Mouse (Mus musculus) hindbrain, embryonic 14.5 days (tissue): ENCODE data around the gene Dyrk1b. TPM values are rescaled to one million over a fixed set of nuclear protein-coding genes. Genes with fewer than 3 reads are reported as not detected.
A peak's percentile ranks its signal among the peaks of the same experiment; 100 is the strongest.
"Not testable (repeated sequence)": the region's sequence is repeated elsewhere in the genome, so short reads cannot be mapped to it uniquely, and the experiment has no call there.

ENCODE experiments used
- ATAC-seq: fragments of 200-750 bp; cut with Nextera tagmentation; 2 replicates; pipeline ENCODE4 v1.8.0; 2017; ENCODE audit warnings: moderate number of reproducible peaks, mild to moderate bottlenecking, moderate TSS enrichment, moderate library complexity; ENCODE audit not compliant: low FRiP score
- DNase-seq: peaks from one replicate; pipeline ENCODE4 v3.0.0-alpha.2; 2015; ENCODE audit warnings: low spot score
- H3K27ac ChIP-seq: fragments of 300-500 bp; sonication (generic); 2 replicates; pipeline ENCODE4 v1.5.1; 2014; ENCODE audit warnings: mild to moderate bottlenecking, moderate library complexity
- H3K27me3 ChIP-seq: fragments of 300-500 bp; sonication (generic); 2 replicates; pipeline ENCODE4 v1.6.1; 2014; ENCODE audit warnings: mild to moderate bottlenecking, low read length, mixed read lengths; ENCODE audit not compliant: control insufficient read depth, insufficient read depth
- H3K36me3 ChIP-seq: fragments of 300-500 bp; sonication (generic); replicated peaks from 2 replicates; pipeline ENCODE4 v1.6.1; 2014; ENCODE audit not compliant: control insufficient read depth, insufficient read depth
- H3K4me1 ChIP-seq: fragments of 300-500 bp; sonication (generic); replicated peaks from 2 replicates; pipeline ENCODE4 v1.6.1; 2014; ENCODE audit warnings: antibody characterized with exemption, low read length, mixed read lengths; ENCODE audit not compliant: control insufficient read depth, insufficient read depth
- H3K4me2 ChIP-seq: fragments of 300-500 bp; sonication (generic); replicated peaks from 2 replicates; pipeline ENCODE4 v1.6.1; 2014; ENCODE audit warnings: mild to moderate bottlenecking, moderate library complexity
- H3K4me3 ChIP-seq: fragments of 300-500 bp; sonication (generic); replicated peaks from 2 replicates; pipeline ENCODE4 v1.5.1; 2014; ENCODE audit warnings: mild to moderate bottlenecking, low read length
- H3K9ac ChIP-seq: fragments of 300-500 bp; sonication (generic); 2 replicates; pipeline ENCODE4 v1.6.1; 2014
- H3K9me3 ChIP-seq: fragments of 300-500 bp; sonication (generic); 2 replicates; pipeline ENCODE4 v1.6.1; 2016; ENCODE audit warnings: low read length; ENCODE audit not compliant: control insufficient read depth
- WGBS: fragments of 180-500 bp; shearing (Covaris S2); extraction: QIAGEN DNeasy Blood & Tissue Kit; methylation state at CpG from one replicate; pipeline ENCODE4 v1.1.7; 2014; 5-methylcytosine and 5-hydroxymethylcytosine counted together
- polyA plus RNA-seq: library from polyadenylated mRNA; unstranded; fragments of >200 nt; fragmentation: Nextera tagmentation; extraction: Ambion mirVana; gene quantifications from 2 replicates; pipeline ENCODE4 v1.2.1, GENCODE M21; 2014

Dyrk1b gene
- 11.6 and 12.6 TPM in 2 replicates for polyA plus RNA-seq

- ATAC-seq (peak; percentile 89), DNase-seq (peak; percentile 99)
- H3K27me3 ChIP-seq = no peaks in the 10 kb centered on the region
- peaks cover 67% of the 10 kb centered on the region for H3K36me3 ChIP-seq
- H3K27ac ChIP-seq = peak within 1 kb of the TSS; percentile 86
- WGBS = under 1% methylated on average over 25 of the region's 25 CpGs
- peak within 1 kb of the TSS; percentile 67 for H3K9ac ChIP-seq
- H3K9me3 ChIP-seq = no peaks in the 10 kb centered on the region
- peak within 1 kb of the TSS; percentile 70 for H3K4me2 ChIP-seq
- peaks cover 11% of the 10 kb centered on the region; the same call in 1 of the 2 replicates for H3K4me1 ChIP-seq
- H3K4me3 ChIP-seq = peak within 1 kb of the TSS; percentile 63
These were observed at the start of gene Dyrk1b for GRCm38 (mm10) chr7:28179228-28179627. Gene Dyrk1b (plus strand): TSS chr7:28179469.

GRCm38 (mm10) chr7:28137613-28138012 lies 41.7 kb upstream of the Dyrk1b start:
- WGBS = 52% methylated on average over 5 of the region's 5 CpGs
- ATAC-seq = no peak
- H3K4me3 ChIP-seq = no peak overlapping the region
- no peaks in the 10 kb centered on the region for H3K9me3 ChIP-seq
- no peak overlapping the region for H3K27ac ChIP-seq
- no peaks in the 10 kb centered on the region for H3K4me1 ChIP-seq
- H3K4me2 ChIP-seq = no peak overlapping the region
- no peaks in the 10 kb centered on the region for H3K36me3 ChIP-seq
- H3K9ac ChIP-seq = no peak overlapping the region
- DNase-seq = peak; percentile 66
- H3K27me3 ChIP-seq = no peaks in the 10 kb centered on the region

- 14% methylated on average over 3 of the region's 3 CpGs for whole genome bisulfite sequencing
- no peak overlapping the region for H3K4me3 ChIP-seq
- H3K36me3 ChIP-seq = no peaks in the 10 kb centered on the region
- no peaks in the 10 kb centered on the region for H3K9me3 ChIP-seq
- H3K27ac ChIP-seq = no peak overlapping the region
- no peak overlapping the region for H3K4me2 ChIP-seq
- H3K9ac ChIP-seq = no peak overlapping the region
- DNase-seq (peak; percentile 68), ATAC-seq (peak; percentile 70; the same call in 1 of the 2 replicates)
- no peaks in the 10 kb centered on the region for H3K4me1 ChIP-seq
- H3K27me3 ChIP-seq = no peaks in the 10 kb centered on the region
These were observed 31.0 kb upstream of the Dyrk1b start for GRCm38 (mm10) chr7:28148263-28148662.

GRCm38 (mm10) chr7:28149841-28150240 lies 29.4 kb upstream of the Dyrk1b start:
- H3K4me2 ChIP-seq = no peak overlapping the region
- no peak overlapping the region for H3K9ac ChIP-seq
- H3K4me3 ChIP-seq = no peak overlapping the region
- H3K36me3 ChIP-seq = no peaks in the 10 kb centered on the region
- no peaks in the 10 kb centered on the region for H3K27me3 ChIP-seq
- H3K27ac ChIP-seq = no peak overlapping the region
- ATAC-seq (no peak), DNase-seq (no peak)
- no peaks in the 10 kb centered on the region for H3K4me1 ChIP-seq
- WGBS = 98% methylated on average over 1 of the region's 1 CpGs
- no peaks in the 10 kb centered on the region for H3K9me3 ChIP-seq

GRCm38 (mm10) chr7:28151584-28152221 lies 27.6 kb upstream of the Dyrk1b start:
- Histone ChIP-seq H3K9me3 (no peaks in the 10 kb centered on the region), H3K36me3 (no peaks in the 10 kb centered on the region), H3K4me1 (no peaks in the 10 kb centered on the region), H3K27me3 (no peaks in the 10 kb centered on the region), H3K27ac (no peak overlapping the region), H3K9ac (no peak overlapping the region), H3K4me2 (no peak overlapping the region), H3K4me3 (no peak overlapping the region)
- WGBS = 19% methylated on average over 13 of the region's 13 CpGs
- DNase-seq (peak; percentile 37), ATAC-seq (no peak)

GRCm38 (mm10) chr7:28153595-28153994 lies 25.7 kb upstream of the Dyrk1b start:
- H3K27me3 ChIP-seq, H3K4me2 ChIP-seq, H3K9me3 ChIP-seq, DNase-seq, H3K4me3 ChIP-seq, H3K27ac ChIP-seq, H3K36me3 ChIP-seq, H3K9ac ChIP-seq, H3K4me1 ChIP-seq, ATAC-seq: not testable (repeated sequence)
- WGBS = 44% methylated on average over 5 of the region's 5 CpGs

GRCm38 (mm10) chr7:28159292-28159691 lies 20.0 kb upstream of the Dyrk1b start:
- 69% methylated on average over 6 of the region's 6 CpGs for WGBS
- DNase-seq (no peak), ATAC-seq (no peak)
- Histone ChIP-seq H3K27ac (no peak overlapping the region), H3K4me1 (no peaks in the 10 kb centered on the region), H3K27me3 (no peaks in the 10 kb centered on the region), H3K9ac (no peak overlapping the region), H3K9me3 (no peaks in the 10 kb centered on the region), H3K4me2 (no peak overlapping the region), H3K36me3 (no peaks in the 10 kb centered on the region), H3K4me3 (no peak overlapping the region)

- Histone ChIP-seq H3K4me1 (no peaks in the 10 kb centered on the region), H3K4me3 (no peak overlapping the region), H3K4me2 (no peak overlapping the region), H3K9ac (no peak overlapping the region), H3K27me3 (no peaks in the 10 kb centered on the region), H3K9me3 (no peaks in the 10 kb centered on the region), H3K36me3 (no peaks in the 10 kb centered on the region), H3K27ac (no peak overlapping the region)
- 77% methylated on average over 3 of the region's 3 CpGs for WGBS
- DNase-seq (no peak), ATAC-seq (no peak)
These were observed 19.4 kb upstream of the Dyrk1b start for GRCm38 (mm10) chr7:28159893-28160292.

GRCm38 (mm10) chr7:28161163-28161749 lies 18.0 kb upstream of the Dyrk1b start:
- H3K4me3 ChIP-seq = no peak overlapping the region
- 58% methylated on average over 9 of the region's 9 CpGs for WGBS
- no peaks in the 10 kb centered on the region for H3K36me3 ChIP-seq
- H3K9me3 ChIP-seq = no peaks in the 10 kb centered on the region
- H3K27ac ChIP-seq = no peak overlapping the region
- no peak overlapping the region for H3K4me2 ChIP-seq
- ATAC-seq (no peak), DNase-seq (no peak)
- no peaks in the 10 kb centered on the region for H3K27me3 ChIP-seq
- no peaks in the 10 kb centered on the region for H3K4me1 ChIP-seq
- H3K9ac ChIP-seq = no peak overlapping the region
